Mouse (Mus musculus) embryonic facial prominence, embryonic 14.5 days (tissue): ENCODE data around the gene Gm43720. TPM values are rescaled to one million over a fixed set of nuclear protein-coding genes. Genes with fewer than 3 reads are reported as not detected.

Experiments
- ATAC-seq: fragments of 200-750 bp; cut with Nextera tagmentation; 2 replicates; pipeline ENCODE4 v1.8.0; 2017; ENCODE audit warnings: low read depth, moderate number of reproducible peaks, moderate TSS enrichment
- DNase-seq: peaks from one replicate; pipeline ENCODE4 v3.0.0-alpha.2; 2015; ENCODE audit warnings: low spot score
- H3K27ac ChIP-seq: fragments of 300-500 bp; sonication (generic); replicated peaks from 2 replicates; pipeline ENCODE4 v1.5.1; 2014; ENCODE audit warnings: low read depth, mild to moderate bottlenecking, low read length, moderate library complexity
- H3K27me3 ChIP-seq: fragments of 300-500 bp; sonication (generic); replicated peaks from 2 replicates; pipeline ENCODE4 v1.6.1; 2014; ENCODE audit warnings: low read length; ENCODE audit not compliant: control insufficient read depth, insufficient read depth
- H3K36me3 ChIP-seq: fragments of 300-500 bp; sonication (generic); 2 replicates; pipeline ENCODE4 v1.6.1; 2014; ENCODE audit warnings: low read length, mixed read lengths; ENCODE audit not compliant: control insufficient read depth, insufficient read depth
- H3K4me1 ChIP-seq: fragments of 300-500 bp; sonication (generic); 2 replicates; pipeline ENCODE4 v1.6.1; 2014; ENCODE audit warnings: antibody characterized with exemption, low read length; ENCODE audit not compliant: control insufficient read depth, insufficient read depth
- H3K4me2 ChIP-seq: fragments of 300-500 bp; sonication (generic); 2 replicates; pipeline ENCODE4 v1.6.1; 2014; ENCODE audit warnings: low read depth, mild to moderate bottlenecking, low read length, moderate library complexity, mixed read lengths
- H3K4me3 ChIP-seq: fragments of 300-500 bp; sonication (generic); 2 replicates; pipeline ENCODE4 v1.5.1; 2014; ENCODE audit warnings: low read depth, mild to moderate bottlenecking, low read length
- H3K9ac ChIP-seq: fragments of 300-500 bp; sonication (generic); 2 replicates; pipeline ENCODE4 v1.6.1; 2014; ENCODE audit warnings: low read depth, mild to moderate bottlenecking, low read length, moderate library complexity, mixed read lengths
- H3K9me3 ChIP-seq: fragments of 300-500 bp; sonication (generic); 2 replicates; pipeline ENCODE4 v1.6.1; 2016; ENCODE audit warnings: low read length; ENCODE audit not compliant: control insufficient read depth
- WGBS: fragments of 180-500 bp; shearing (Covaris S2); extraction: QIAGEN DNeasy Blood & Tissue Kit; methylation state at CpG from one replicate; pipeline ENCODE4 v1.1.7; 2014; 5-methylcytosine and 5-hydroxymethylcytosine counted together
- polyA plus RNA-seq: library from polyadenylated mRNA; unstranded; fragments of >200 nt; fragmentation: Nextera tagmentation; extraction: Ambion mirVana; gene quantifications from 2 replicates; pipeline ENCODE4 v1.2.1, GENCODE M21; 2014

Gene Gm43720
- polyA plus RNA-seq, 1 experiment from 2014 or later: 0.10 TPM

DNA sequence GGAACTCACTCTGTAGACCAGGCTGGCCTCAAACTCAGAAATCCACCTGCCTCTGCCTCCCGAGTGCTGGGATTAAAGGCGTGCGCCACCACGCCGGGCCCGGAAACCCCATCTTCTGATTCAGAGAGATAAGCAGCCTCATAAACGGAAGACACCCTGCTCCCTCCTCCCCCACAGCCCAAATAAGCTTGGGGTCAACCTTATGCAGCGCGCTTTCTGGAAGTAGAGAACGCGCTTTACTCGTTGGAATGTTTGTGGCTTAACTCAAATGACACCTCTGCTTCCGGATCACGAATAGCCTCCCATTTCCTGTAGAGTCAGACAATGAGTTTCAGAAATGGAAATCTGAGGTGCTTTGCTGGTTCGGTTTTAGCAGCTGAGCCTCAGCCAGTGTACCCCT lies 1.1 kb upstream of the Gm43720 start:
- DNase-seq: no peak
- no peak overlapping the region for H3K27ac ChIP-seq
- 93% methylated on average over 15 of the region's 15 CpGs for WGBS
- peaks cover 14% of the 10 kb centered on the region for H3K36me3 ChIP-seq
- no peak overlapping the region for H3K4me3 ChIP-seq
- peaks cover 14% of the 10 kb centered on the region for H3K4me1 ChIP-seq
- H3K9ac ChIP-seq: no peak overlapping the region
- ATAC-seq: no peak
- no peaks in the 10 kb centered on the region for H3K27me3 ChIP-seq
- H3K9me3 ChIP-seq: 0 out of 2 replicates have a peak, but pooled peaks cover 8% of the 10 kb centered on the region
- no peak overlapping the region for H3K4me2 ChIP-seq

DNA sequence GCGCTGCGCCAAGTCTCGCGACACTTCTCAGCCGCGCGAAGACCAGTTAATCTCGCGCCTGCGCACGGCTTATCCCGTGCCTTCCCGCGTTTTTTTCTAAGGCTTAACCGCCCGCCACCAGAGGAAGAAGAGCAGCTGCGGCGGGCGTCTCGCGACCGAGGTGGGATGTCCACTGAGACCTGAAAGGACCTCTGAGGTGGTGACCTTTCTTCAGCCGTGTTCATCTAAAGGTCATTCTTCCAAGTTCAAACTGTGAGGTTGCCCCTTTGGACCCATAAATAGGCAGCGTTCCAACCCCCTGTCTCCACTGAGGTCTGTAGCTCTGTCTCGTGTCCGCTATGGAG lies 639 bp upstream of the Gm43720 start:
- Histone ChIP-seq H3K36me3 (peaks cover 18% of the 10 kb centered on the region), H3K4me1 (peaks cover 19% of the 10 kb centered on the region), H3K4me3 (peak overlapping the region; percentile 58), H3K4me2 (peak overlapping the region; percentile 65), H3K9ac (no peak overlapping the region), H3K9me3 (0 out of 2 replicates have a peak, but pooled peaks cover 8% of the 10 kb centered on the region), H3K27me3 (no peaks in the 10 kb centered on the region), H3K27ac (no peak overlapping the region)
- DNase-seq (no peak), ATAC-seq (no peak)
- 29% methylated on average over 22 of the region's 26 CpGs for WGBS

DNA sequence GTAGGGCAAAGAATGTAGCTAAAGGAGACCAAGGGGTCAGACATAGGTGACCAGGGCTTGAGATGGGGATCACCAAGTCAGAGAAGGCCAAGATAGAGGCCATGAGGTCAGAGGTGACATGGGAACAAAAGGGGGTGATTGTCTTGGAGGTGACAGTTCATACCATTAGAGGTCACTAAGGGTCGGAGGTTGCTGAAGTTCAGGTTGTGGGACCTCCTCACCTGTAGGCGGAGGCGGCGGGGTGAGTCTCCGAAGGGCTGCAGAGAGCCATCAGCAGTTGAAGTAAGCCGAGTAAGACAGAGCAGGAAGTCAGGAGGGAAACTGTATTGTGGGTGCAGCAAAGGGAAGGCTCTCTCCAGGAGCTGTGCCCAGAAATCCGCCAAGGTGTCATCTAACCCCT lies 1.8 kb downstream of the Gm43720 start:
- Histone ChIP-seq H3K4me1 (peaks cover 24% of the 10 kb centered on the region), H3K4me3 (0 out of 2 replicates have a peak overlapping the region, but pooled peaks have one; percentile 58), H3K36me3 (peaks cover 21% of the 10 kb centered on the region), H3K9me3 (0 out of 2 replicates have a peak, but pooled peaks cover 8% of the 10 kb centered on the region), H3K9ac (no peak overlapping the region), H3K27me3 (no peaks in the 10 kb centered on the region), H3K27ac (no peak overlapping the region), H3K4me2 (peak overlapping the region; percentile 65; the same call in 1 of the 2 replicates)
- WGBS: 83% methylated on average over 7 of the region's 7 CpGs
- DNase-seq: no peak
- ATAC-seq: no peak

DNA sequence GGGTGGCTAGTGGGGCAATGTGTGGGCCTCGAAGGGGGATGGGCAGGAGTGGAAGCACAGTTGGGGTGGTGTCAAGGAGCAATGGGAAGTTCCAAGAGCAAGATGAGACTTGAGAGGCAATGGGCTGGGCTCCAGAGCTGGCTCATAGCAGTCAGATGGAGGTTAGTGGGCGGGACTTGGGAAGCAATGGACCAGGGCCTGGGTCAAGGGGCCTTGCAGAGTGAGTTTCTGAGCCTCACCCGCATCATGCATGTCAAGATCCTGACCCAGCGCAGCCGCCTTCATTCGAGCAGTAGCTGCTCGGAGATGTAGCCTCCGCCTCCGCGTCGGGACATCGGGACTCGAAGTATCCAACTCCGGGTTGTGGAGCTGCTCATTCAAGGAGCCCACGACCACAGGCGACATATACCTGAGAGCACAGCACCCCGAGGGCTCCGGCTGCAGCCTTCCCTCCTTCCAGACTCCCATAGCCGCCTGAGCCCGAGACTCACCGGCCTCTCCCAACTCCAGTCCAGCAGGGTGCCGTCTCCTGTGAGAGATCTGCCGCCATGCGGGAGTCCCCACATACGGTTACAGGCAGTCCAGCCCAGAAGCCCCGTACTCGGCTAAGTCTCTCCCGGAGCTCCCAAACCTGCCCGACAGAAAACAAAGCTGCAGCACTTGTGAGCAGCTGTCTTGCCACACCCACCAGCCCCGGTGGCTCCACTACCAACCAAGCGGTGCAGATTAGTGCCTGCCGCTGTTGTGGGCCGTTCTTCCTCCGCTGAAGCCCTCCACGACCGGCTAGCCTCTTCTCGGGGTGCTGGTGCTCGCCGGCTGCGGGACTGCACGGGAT lies 4.3 kb downstream of the Gm43720 start:
- Histone ChIP-seq H3K4me2 (peak overlapping the region; percentile 49), H3K9me3 (0 out of 2 replicates have a peak, but pooled peaks cover 2% of the 10 kb centered on the region), H3K27me3 (no peaks in the 10 kb centered on the region), H3K9ac (peak overlapping the region; percentile 53), H3K36me3 (peaks cover 21% of the 10 kb centered on the region), H3K4me1 (peaks cover 29% of the 10 kb centered on the region), H3K4me3 (peak overlapping the region; percentile 25), H3K27ac (no peak overlapping the region)
- 21% methylated on average over 39 of the region's 41 CpGs for WGBS
- DNase-seq: peak; percentile 77
- no peak for ATAC-seq

DNA sequence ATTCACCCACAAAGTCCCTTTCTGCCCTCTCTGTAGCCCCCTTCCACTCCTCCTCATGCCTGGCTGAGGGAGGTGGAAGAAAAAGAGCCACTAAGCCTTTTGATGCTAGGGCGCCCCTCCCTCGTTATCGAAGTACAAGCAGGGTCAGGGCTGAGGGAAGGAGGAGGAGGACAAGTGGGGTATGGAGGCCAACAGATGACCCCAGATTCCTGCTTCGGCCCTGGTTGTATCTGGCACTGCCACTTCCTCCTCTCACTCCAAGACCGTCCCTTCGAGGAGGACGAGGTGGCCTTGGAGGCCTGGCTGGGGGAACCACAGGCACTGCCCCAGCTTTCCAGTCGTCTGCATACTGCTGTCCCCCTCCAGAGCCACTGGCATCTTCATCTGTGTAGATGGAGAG lies 5.6 kb downstream of the Gm43720 start:
- Histone ChIP-seq H3K4me2 (no peak overlapping the region), H3K4me1 (peaks cover 28% of the 10 kb centered on the region), H3K36me3 (peaks cover 21% of the 10 kb centered on the region), H3K9ac (no peak overlapping the region), H3K27ac (no peak overlapping the region), H3K4me3 (no peak overlapping the region), H3K27me3 (no peaks in the 10 kb centered on the region), H3K9me3 (no peaks in the 10 kb centered on the region)
- WGBS: 81% methylated on average over 8 of the region's 8 CpGs
- ATAC-seq: no peak
- DNase-seq: no peak

DNA sequence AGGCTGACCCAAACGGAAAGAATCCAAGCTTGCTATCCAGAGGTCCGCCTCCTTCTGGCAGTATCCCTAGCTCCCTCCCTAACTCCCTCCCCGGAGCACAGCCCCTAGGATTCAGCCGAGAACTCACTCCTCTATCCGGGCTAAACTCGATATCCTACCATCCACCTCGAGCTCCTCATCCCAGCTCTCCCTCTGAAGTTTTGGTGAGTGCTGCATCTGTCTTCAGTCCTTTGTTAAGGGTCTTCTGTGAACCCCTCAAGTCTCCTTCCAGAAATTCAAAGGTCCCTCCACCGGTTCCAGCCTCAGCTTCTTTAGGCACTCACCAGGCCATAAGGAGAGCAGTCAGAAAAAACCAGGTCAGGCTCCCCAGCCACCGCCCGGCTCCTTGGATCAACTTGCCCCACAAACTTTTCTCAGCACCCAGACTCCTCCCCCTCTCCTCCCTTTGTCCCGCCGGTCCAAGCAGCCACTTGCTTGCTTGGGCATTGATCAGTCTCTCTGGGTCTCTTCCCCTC lies 7.3 kb downstream of the Gm43720 start, which contains the start of gene Gal3st4:
TSS of gene Gal3st4 (minus strand) at position 432 of the 515 bp plus-strand sequence.
- H3K4me2 ChIP-seq: peak within 1 kb of the TSS; percentile 41
- peak within 1 kb of the TSS; percentile 53 for H3K9ac ChIP-seq
- H3K4me1 ChIP-seq: peaks cover 16% of the 10 kb centered on the region
- ATAC-seq: peak; percentile 64
- peak; percentile 63 for DNase-seq
- peaks cover 20% of the 10 kb centered on the region for H3K36me3 ChIP-seq
- WGBS: 1% methylated on average over 12 of the region's 12 CpGs
- H3K27ac ChIP-seq: peak within 1 kb of the TSS; percentile 61
- H3K27me3 ChIP-seq: no peaks in the 10 kb centered on the region
- peak within 1 kb of the TSS; percentile 24 for H3K4me3 ChIP-seq
- H3K9me3 ChIP-seq: no peaks in the 10 kb centered on the region

DNA sequence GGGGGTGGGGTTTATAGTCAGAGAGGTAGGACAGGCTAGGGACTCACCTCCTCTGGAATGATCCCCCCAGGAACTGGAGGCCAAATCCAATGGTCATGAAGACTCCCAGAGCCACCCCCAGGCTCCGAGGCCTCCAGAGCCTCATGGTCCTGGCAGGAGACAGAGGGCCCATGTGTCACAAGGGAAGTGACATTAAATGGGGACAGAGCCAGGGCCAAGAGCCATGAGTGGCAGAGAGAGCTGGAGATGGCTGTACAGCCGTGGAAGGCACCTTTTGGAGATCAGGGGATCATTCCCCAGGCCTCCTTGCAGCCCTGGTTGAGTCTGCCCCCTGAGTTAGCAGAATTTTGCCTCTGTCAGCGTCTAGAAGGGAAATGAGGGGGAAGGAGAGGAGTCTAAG lies 8.5 kb downstream of the Gm43720 start:
- H3K36me3 ChIP-seq: peaks cover 12% of the 10 kb centered on the region; the same call in 1 of the 2 replicates
- WGBS: 55% methylated on average over 3 of the region's 3 CpGs
- no peak overlapping the region for H3K9ac ChIP-seq
- DNase-seq (no peak), ATAC-seq (no peak)
- no peaks in the 10 kb centered on the region for H3K9me3 ChIP-seq
- no peak overlapping the region for H3K4me2 ChIP-seq
- no peak overlapping the region for H3K27ac ChIP-seq
- no peak overlapping the region for H3K4me3 ChIP-seq
- peaks cover 16% of the 10 kb centered on the region for H3K4me1 ChIP-seq
- no peaks in the 10 kb centered on the region for H3K27me3 ChIP-seq

DNA sequence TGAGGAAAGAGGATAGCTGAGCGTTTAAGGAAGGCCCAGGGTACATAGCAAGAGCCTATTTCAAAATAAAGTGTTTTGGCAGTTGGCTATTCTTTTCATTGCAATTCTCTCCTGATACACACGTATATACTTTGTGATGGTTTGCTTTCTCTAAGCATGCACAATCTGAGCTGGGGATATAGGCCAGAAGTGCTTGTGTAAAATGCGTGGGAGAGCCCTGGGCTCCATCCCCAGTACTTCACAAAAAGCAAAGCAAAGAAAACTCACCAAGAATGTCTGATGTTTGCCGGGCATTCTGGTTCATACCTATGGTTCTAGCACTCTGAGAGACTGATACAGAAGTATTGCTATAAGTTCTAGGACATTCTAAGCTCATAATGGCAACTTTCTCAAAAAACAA lies 10.8 kb downstream of the Gm43720 start:
- peaks cover 9% of the 10 kb centered on the region for H3K4me1 ChIP-seq
- H3K36me3 ChIP-seq: peaks cover 12% of the 10 kb centered on the region; the same call in 1 of the 2 replicates
- H3K9ac ChIP-seq: no peak overlapping the region
- no peaks in the 10 kb centered on the region for H3K9me3 ChIP-seq
- H3K27ac ChIP-seq: no peak overlapping the region
- no peak overlapping the region for H3K4me2 ChIP-seq
- no peak for ATAC-seq
- WGBS: 75% methylated on average over 4 of the region's 4 CpGs
- H3K4me3 ChIP-seq: no peak overlapping the region
- H3K27me3 ChIP-seq: no peaks in the 10 kb centered on the region
- DNase-seq: no peak
